Mouse (Mus musculus) urinary bladder, postnatal 4 days (tissue): Measurements from ENCODE around the gene Lrmp.
"Not testable (repeated sequence)": the region's sequence is repeated elsewhere in the genome, so short reads cannot be mapped to it uniquely, and the experiment has no call there.

Experiments used
- DNase-seq, 2 experiments: peaks; one replicate each; pipeline ENCODE4 v3.0.0; 2021 to 2022; ENCODE audit warnings: low spot score in 2 of 2

The Lrmp gene

DNA sequence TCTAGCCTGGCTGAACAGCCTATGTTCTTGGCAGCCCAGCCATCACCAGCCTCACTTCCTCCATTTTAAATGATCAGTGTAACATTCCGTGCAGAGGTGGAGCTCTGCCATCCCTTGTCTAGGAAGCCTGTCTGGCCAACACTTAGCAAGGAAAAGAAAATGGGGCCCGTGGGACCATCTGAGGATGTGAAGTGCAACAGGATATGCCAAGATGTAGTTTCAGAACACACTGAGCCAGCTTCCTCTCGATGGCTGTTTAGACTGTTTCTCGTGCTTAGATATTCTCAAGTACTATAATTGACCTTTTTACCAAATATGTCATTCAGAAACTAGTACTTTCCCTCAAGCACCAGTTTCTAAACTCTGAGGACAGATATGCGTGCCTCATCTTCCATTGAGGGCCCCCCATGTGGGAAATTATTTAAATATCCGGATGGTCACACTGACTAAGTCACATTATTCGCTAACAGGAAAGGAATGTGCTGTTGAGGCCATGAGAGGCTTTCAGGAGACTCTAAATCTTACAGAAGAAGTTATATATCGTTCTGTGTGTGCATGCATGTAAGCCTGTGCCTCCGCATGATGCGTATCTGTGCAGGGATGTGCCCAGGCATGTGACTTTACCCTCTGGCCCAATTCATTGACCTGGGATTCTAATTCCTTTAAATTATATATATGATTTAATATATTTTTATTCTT lies 11.1 kb upstream of the Lrmp start:
- no peak for DNase-seq

DNA sequence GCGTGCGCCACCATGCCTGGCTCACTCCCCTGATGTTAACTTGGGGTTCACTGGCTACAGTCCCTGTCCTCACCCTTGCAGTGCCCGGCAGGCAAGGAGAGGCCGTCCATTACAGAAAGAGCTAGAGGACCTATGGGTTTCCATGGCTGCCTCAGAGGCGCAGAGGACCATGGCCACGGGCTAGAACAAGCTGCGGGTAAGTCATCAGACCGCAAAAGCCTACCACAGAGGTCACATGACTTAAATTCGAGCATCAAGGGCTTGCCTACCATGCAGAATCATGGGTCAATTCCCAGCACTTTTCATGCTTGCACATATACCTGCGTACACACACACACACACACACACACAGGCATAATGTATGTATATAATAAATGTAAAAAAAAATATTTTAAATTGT lies 10.0 kb upstream of the Lrmp start:
- no peak for DNase-seq

- DNase-seq = no peak
Observed at GRCm38 (mm10) chr6:145106163-145106842, 9.2 kb upstream of the Lrmp start.

DNA sequence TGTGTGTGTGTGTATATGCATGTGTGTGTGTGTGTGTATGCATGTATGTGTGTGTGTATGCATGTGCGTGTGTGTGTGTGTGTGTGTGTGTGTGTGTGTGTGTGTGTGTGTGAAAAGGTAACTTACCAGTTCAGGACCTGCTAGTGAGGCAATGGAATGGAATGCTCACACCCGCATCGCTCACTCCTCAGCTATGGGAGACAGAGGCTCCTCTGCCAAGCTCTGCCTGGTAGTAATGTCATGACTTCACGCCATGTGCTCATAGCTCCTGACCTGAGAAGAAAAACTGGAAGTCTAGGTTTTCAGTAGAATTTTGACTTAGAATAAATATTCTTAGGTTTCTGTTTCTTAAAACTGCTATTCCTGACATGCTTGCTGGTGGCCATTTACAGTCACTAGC lies 4.7 kb upstream of the Lrmp start:
- DNase-seq = no peak

DNA sequence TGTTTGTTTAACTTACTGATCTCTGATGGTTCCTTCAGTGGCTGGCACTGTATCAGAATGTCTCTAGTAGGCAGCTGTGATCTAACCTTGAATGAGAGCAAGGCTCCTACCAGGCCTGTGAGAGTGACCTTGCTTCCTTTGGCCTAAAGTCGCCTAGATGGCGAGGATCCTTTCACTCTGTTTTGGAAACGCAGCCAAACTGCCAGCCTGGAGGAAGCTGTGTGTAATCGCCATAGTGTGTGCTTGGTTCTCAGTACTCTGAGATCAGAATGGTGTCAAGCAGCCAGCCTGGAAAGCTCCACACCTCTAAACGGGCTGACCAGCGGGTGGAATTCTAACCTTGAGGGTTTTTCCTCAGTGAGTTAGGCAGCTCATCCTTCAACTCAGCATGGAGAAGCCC lies 2.6 kb upstream of the Lrmp start:
- DNase-seq = no peak

DNA sequence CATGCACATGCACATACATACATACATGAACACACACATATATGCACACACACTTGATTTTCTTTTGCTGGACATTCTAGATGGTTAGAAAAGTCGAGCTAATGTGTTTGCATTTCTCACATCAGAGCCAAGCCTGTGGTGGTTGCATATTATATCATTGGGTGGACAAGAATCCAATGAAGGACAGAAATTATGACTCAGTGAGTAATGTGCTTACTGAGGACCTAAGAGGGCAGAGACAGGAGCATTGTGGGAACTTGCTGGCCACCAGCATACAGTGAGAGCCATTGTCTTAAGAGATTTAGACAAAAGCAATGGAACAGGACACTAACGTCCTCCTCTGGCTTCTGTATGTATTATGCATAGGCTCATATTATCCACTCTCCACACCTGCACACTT lies 892 bp upstream of the Lrmp start:
- no peak for DNase-seq

- DNase-seq = no peak
Observed at GRCm38 (mm10) chr6:145116098-145116672, 732 bp downstream of the Lrmp start.

- DNase-seq = no peak
Observed at GRCm38 (mm10) chr6:145120086-145120485, 4.6 kb downstream of the Lrmp start.

DNA sequence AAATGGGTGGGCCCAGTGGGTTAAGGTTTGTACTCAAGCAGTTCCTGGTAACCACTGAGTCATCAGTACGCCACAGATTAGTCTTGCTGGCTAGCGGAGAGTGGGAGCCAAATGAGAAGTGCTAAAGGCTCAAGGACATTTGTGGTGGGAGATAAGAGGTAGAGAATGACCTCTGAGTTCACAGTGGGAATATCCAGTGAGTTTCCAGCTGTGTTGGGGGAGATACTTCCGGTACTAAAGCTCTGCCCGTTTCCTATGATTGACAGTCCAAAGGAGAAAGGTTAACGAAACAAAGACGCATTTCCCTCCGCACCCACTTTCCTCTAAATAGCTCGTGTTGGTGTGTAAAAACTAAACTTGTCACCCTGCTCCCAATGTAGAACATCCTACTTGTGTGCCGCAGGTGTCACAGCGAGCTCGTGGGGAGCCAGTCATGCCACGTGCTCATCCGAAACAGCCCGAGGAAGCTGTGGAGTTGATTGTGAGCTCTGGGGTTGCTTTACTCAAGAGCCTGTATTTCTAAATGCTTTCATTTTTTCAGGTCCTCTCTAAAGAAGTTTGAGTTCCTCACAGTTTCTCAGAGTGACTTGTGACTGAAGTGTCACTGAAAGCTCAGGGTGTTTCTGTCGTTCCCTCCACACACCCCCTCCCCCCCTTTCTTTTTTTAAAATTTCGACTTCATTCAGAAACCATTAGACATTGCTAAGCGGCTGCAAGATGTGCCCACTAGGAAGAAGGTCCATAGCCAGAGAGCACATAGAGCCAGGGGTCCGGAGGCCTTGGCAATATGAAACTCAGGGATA lies 5.5 kb downstream of the Lrmp start:
- DNase-seq = no peak

GRCm38 (mm10) chr6:145121590-145122420 lies 6.4 kb downstream of the Lrmp start:
- DNase-seq = no peak

GRCm38 (mm10) chr6:145122423-145123059 lies 7.1 kb downstream of the Lrmp start:
- no peak for DNase-seq

DNA sequence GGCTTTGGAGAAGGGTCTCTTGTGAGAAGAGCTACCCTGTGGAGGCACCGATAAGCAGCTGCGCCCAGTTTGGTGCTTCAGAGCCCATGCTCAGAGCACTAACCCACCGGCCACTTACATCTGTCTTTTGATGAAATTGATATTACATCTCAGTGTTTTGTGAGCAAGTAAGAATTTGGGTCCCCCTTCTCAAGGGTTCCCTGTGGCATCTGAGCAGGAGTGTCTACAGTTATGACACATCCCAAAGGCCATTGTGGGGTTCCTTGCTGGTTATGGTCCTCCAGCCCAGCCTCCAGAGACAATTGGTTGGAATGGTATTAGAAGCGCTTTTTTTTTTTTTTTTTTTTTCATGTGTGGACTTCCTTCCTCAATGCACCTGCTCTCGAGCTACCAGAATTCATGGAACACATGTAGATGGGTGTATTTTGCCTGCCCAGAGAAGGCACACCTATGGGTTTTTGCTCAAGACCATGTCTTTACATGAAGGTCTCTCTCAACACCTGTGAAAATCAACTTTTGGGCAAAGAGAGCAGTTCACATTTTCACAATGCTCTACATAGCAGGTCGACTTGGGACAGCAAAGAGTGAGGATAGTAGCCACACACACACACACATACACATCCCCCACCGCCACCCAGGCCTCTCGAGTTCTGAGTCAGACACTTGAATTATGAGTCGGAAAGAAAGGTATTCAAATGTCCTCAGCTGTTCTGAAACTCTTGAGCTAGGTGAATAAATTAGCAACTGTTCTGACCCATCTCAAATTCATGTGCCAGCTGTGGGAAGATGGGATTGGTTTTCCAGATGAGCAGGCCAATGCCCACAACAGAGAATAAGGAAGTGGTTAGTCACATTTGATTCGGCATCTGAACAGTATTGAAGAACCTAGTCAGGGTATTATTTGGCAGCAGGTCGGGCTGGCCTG lies 7.9 kb downstream of the Lrmp start:
- no peak for DNase-seq

DNA sequence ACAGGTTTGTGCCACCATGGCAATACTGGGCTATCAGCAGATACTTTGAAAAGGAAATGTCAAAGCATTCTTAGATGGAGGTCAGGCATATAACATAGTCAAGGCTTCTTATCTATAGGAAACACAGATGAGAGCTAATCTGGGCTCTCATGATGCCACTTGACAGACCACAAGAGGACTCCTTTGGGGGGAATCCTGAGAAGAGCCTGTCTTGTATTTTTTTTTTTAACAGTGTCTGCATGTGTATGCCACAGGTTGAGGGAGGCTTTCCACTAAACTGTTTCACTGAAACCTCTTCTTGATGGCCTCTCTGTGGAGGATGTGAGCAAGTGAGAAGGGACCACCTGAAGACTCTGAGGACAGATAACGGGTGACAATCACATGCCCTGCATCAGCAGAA lies 9.2 kb downstream of the Lrmp start:
- DNase-seq = no peak

- no peak for DNase-seq
Observed at GRCm38 (mm10) chr6:145125591-145126113, 10.2 kb downstream of the Lrmp start.

DNA sequence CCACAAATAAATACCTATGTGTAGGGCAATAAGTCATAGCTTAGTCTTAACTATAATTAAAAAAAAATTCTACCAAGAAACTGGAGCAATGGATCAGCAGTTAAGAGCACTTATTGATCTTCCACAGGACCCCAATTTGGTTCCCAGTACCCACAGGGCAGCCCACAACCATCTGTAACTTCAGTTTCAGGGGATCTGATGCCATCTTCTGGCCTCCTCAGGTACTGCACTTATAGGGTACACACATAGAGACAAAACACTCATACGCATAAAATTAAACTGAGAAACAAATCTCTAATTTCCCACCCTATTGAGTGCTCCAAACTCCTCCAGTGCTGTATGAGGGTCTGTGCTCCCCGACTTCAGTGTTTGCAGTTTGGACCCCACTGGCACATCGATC lies 12.2 kb downstream of the Lrmp start:
- no peak for DNase-seq

DNA sequence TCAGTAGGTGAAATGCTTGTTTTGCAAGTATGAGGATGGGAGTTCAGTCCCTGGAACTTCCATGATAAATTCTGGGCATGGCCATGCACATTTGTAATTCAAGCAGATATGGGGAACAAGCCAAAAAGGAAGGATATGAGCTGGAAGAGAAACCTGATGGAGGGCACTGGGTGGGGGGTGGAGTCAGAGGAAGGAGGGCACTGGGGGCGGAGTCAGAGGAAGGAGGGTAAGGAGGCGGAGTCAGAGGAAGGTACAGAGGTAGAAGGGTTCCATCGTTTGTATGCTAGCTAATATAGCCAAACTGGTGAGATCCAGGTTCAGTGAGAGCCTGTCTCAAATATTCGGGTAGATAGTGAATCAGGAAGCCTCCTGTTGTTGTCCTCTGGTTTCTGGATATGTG lies 14.1 kb downstream of the Lrmp start:
- no peak for DNase-seq

- no peak for DNase-seq
Observed at GRCm38 (mm10) chr6:145131991-145132390, 16.5 kb downstream of the Lrmp start.

DNA sequence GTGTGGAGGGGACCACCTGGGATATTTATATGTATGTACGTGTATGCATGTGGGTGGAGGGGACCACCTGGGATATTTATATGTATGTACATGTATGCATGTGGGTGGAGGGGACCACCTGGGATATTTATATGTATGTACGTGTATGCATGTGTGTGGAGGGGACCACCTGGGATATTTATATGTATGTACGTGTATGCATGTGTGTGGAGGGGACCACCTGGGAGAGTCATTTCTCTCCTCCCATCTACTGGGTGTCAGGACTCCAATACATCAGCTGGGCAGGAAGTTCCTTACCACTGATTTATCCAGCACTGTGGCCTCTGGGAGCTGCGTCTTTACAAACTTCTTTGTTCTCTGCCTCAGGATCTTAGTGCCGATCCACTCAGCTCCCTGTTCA lies 17.5 kb downstream of the Lrmp start:
- DNase-seq = not testable (repeated sequence)

DNA sequence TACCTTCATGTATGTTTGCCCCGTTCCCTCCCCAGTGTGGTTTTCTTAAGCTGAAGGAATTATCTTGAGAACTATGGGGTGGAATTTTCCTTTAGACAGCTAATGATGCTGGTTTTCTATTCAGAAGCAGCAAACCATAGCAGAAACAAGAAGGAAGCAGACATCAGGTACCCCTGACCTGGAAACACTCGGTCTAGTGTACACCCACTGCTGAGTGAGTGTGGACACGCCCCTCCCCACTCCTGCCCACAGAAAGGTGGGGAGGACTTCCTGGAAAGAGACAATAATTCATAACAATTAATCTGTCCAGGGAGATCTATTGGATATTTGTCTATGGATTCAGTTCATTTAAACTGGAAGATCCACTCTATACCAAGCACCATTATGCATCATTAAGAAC lies 19.8 kb downstream of the Lrmp start:
- no peak for DNase-seq

DNA sequence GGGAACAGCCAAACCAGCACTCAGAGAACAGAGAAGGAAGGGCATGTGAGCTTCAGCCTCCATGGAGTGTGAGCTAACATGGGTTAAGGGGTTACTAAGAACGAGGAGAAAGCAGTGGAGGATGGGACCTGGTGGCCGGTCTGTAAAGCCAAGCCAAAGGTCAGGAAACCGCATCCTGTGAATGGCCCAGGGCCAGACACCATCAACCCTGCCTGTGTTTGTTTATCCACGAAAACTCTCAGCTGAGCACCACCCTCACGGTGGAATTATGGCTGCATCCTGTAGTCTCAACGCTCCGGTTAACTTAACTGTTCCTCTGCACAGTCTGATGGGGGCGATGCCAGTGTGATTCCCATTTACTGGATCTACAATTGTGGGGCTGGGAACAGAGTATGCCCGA lies 20.4 kb downstream of the Lrmp start:
- no peak for DNase-seq
